Mouse (Mus musculus): ENCODE measurements at regions not wholly inside any gene's neighbourhood (a gene's known extent, or its start where the extent isn't known, plus 50 kb on each side); places are given as distances from the start of the nearest gene placed in this dataset.

DNA sequence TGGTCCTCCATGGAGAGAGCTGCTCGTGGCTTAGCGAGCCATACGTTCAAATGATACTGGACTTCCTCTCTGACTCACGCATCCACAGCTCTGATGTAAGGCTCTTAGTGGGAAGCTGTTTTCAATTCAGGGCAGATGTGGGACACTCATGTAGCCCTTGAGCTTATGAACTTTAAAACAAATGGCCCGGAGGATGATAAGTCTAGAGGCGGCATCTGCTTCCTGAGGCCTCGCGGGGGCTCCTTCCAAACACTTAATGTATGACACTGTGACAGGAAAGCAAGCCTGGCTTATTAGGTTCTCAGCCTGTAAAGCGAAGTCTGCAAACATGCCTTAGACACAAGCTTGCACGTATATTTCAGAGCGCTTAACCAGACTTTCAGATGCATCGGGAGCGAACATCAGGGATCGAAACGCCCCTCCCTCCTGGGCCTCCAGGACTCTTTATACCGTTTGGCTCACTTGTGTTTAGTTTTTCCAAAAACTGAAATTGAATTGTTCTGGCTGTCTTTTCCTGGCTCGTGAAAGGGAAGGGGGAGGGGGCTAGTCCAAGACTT lies 59.4 kb upstream of the Sash1 start:
- H3K36me3 ChIP-seq (replicated peaks in 1 of 2; ENCODE audit: control insufficient read depth in 1 of 2, insufficient read depth in 1 of 2, low read length in 1 of 2): peaks cover 0 to 2% of the 10 kb centered on the region in 2 experiments
- DNase-seq (ENCODE audit: extremely low read depth): no peak
- dilution Hi-C loops (cut with MboI; ENCODE audit: extremely low pct_ligation_motif_present, extremely low pct_unique_long_range_greater_than_20kb, low sequenced_read_pairs) (no loop called here), in situ Hi-C loops (cut with MboI; ENCODE audit: low pct_ligation_motif_present, low pct_unique_long_range_greater_than_20kb, low sequenced_read_pairs) (no loop called here)
- no peak overlapping the region for H3K27ac ChIP-seq (ENCODE audit: insufficient read depth, low read depth)
- H3K27me3 ChIP-seq (replicated peaks): no peaks in the 10 kb centered on the region
- no peak for TF ChIP-seq ELF1 (IDR thresholded peaks at IDR 0.05; ENCODE audit: low read depth, low read length)
- TF ChIP-seq MAX (IDR thresholded peaks at IDR 0.05; ENCODE audit: low read length): no peak
- TF ChIP-seq NRF1 (IDR thresholded peaks at IDR 0.05; ENCODE audit: low read depth, low read length): no peak
- TF ChIP-seq MAZ (IDR thresholded peaks at IDR 0.05; ENCODE audit: low read depth, low read length): no peak
- TF ChIP-seq USF1 (IDR thresholded peaks at IDR 0.05; ENCODE audit: low read depth, low read length): no peak
- TF ChIP-seq E2F4 (IDR thresholded peaks at IDR 0.05; ENCODE audit: insufficient replicate concordance, low read depth, low read length): no peak
- no peak for TF ChIP-seq ZKSCAN1 (IDR thresholded peaks at IDR 0.05; ENCODE audit: borderline replicate concordance, low read depth, low read length)
- TF ChIP-seq ZNF384 (IDR thresholded peaks at IDR 0.05; ENCODE audit: low read depth, low read length): no peak
- no peak for TF ChIP-seq MYC (IDR thresholded peaks at IDR 0.05; ENCODE audit: low read depth, low read length)
- no peak for TF ChIP-seq UBTF (IDR thresholded peaks at IDR 0.05; ENCODE audit: low read depth, low read length)
- TF ChIP-seq CTCF (conservative IDR thresholded peaks at IDR 0.05 in 1 of 2, IDR thresholded peaks at IDR 0.05 in 1 of 2; ENCODE audit: low read depth in 2 of 2, low read length in 2 of 2): no peak
- no peak for TF ChIP-seq IRF4 (IDR thresholded peaks at IDR 0.05; ENCODE audit: low read depth, low read length)
- no peak for TF ChIP-seq KAT2A (IDR thresholded peaks at IDR 0.05; ENCODE audit: insufficient replicate concordance, low read length)
- TF ChIP-seq HCFC1 (IDR thresholded peaks at IDR 0.05; ENCODE audit: low read depth, low read length): no peak
- peaks cover 25 to 68% of the 10 kb centered on the region in 2 experiments; a peak in 3 of 4 replicates for H3K4me1 ChIP-seq (ENCODE audit: control insufficient read depth in 1 of 2, insufficient read depth in 2 of 2)
- H3K9ac ChIP-seq (ENCODE audit: insufficient read depth, low read depth): no peak overlapping the region
- no peak overlapping the region for H3K4me2 ChIP-seq (ENCODE audit: insufficient read depth, low read depth, poor library complexity, severe bottlenecking)
- no peaks in the 10 kb centered on the region for H3K9me3 ChIP-seq (replicated peaks; ENCODE audit: low read length)
- H3K4me3 ChIP-seq (replicated peaks in 1 of 3; ENCODE audit: low read depth in 2 of 3, low read length in 2 of 3, poor library complexity in 1 of 3): no peak overlapping the region
- no peaks in the 10 kb centered on the region; the same call in 1 of the 2 replicates for H3K79me2 ChIP-seq (replicated peaks; ENCODE audit: control insufficient read depth, extremely low read depth, insufficient read depth, poor library complexity, severe bottlenecking)

DNA sequence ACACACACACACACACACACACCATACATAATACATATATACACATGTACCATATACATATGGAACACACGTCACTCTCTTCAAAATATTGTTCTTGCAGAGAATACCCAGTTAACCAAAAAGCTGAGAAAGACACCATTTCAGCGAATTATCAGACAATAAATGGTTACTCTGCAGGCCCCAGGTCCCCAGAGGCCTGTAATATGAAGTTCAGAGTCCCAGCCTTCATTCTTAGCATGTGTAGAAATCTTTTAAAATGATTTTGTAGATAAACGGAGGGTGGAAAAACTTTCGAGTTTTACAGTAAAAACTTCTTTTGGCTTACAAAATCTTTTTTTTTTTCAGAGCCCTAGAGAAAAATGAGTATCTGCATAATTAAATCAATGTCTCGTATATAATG lies 58.7 kb upstream of the Sash1 start:
- Histone ChIP-seq H3K9me3 (replicated peaks; ENCODE audit: low read length) (no peaks in the 10 kb centered on the region), H3K36me3 (replicated peaks in 1 of 2; ENCODE audit: control insufficient read depth in 1 of 2, insufficient read depth in 1 of 2, low read length in 1 of 2) (peaks cover 0 to 2% of the 10 kb centered on the region in 2 experiments), H3K4me2 (ENCODE audit: insufficient read depth, low read depth, poor library complexity, severe bottlenecking) (no peak overlapping the region), H3K27me3 (replicated peaks) (no peaks in the 10 kb centered on the region), H3K9ac (ENCODE audit: insufficient read depth, low read depth) (no peak overlapping the region), H3K79me2 (replicated peaks; ENCODE audit: control insufficient read depth, extremely low read depth, insufficient read depth, poor library complexity, severe bottlenecking) (no peaks in the 10 kb centered on the region; the same call in 1 of the 2 replicates), H3K27ac (ENCODE audit: insufficient read depth, low read depth) (no peak overlapping the region), H3K4me3 (replicated peaks in 1 of 3; ENCODE audit: low read depth in 2 of 3, low read length in 2 of 3, poor library complexity in 1 of 3) (no peak overlapping the region), H3K4me1 (ENCODE audit: control insufficient read depth in 1 of 2, insufficient read depth in 2 of 2) (peaks cover 23 to 62% of the 10 kb centered on the region in 2 experiments; a peak in 3 of 4 replicates)
- in situ Hi-C loops (cut with MboI; ENCODE audit: low pct_ligation_motif_present, low pct_unique_long_range_greater_than_20kb, low sequenced_read_pairs): no loop called here
- no peak for DNase-seq (ENCODE audit: extremely low read depth)
- dilution Hi-C loops (cut with MboI; ENCODE audit: extremely low pct_ligation_motif_present, extremely low pct_unique_long_range_greater_than_20kb, low sequenced_read_pairs): no loop called here
- no peak for TF ChIP-seq MAFK (IDR thresholded peaks at IDR 0.05; ENCODE audit: insufficient replicate concordance, low read length)
- TF ChIP-seq JUND (conservative IDR thresholded peaks at IDR 0.05; ENCODE audit: low read depth, low read length): no peak
- no peak for TF ChIP-seq PAX5 (IDR thresholded peaks at IDR 0.05; ENCODE audit: low read length)
- TF ChIP-seq RAD21 (IDR thresholded peaks at IDR 0.05; ENCODE audit: low read depth, low read length): no peak

Measured in CH12.LX (cell line).